Mouse (Mus musculus): Measurements from ENCODE around the gene Orm3. TPM values are rescaled to one million over a fixed set of nuclear protein-coding genes. Genes with fewer than 3 reads are reported as not detected.

Orm3 gene
- total RNA-seq, 2 experiments from 2014 or later = not detected

DNA sequence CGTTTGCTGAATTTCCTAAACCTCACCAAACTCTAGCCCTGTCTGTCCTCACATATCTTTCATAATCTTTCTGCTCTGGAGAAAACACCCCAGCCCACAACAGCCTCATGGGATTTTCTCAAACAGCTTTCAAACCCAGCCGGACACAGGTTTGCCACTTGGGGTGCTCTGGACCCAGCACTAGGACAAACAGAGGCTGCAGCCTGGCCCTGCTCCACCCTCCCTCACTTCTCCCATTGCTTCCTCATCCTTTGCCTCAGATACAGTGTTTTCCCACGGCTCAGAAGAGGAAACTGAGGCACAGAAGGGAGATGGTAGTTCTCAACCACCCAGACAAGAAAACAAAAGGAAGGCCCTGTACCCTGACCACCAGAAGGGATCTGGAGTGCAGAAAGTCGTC is 49.7 kb downstream of the Orm3 start:
- no peak for DNase-seq (ENCODE audit: extremely low spot score in 1 of 2, low spot score in 2 of 2)
- no peak for TF ChIP-seq CTCF (IDR thresholded peaks at IDR 0.05)
- intact Hi-C loops (cut with DNase I) = loop anchor here (5.0 kb wide), 1 partner anchor 223 kb away; no protein-coding TSS in a partner anchor
- Histone ChIP-seq H3K27ac (no peak overlapping the region), H3K4me3 (no peak overlapping the region)

DNA sequence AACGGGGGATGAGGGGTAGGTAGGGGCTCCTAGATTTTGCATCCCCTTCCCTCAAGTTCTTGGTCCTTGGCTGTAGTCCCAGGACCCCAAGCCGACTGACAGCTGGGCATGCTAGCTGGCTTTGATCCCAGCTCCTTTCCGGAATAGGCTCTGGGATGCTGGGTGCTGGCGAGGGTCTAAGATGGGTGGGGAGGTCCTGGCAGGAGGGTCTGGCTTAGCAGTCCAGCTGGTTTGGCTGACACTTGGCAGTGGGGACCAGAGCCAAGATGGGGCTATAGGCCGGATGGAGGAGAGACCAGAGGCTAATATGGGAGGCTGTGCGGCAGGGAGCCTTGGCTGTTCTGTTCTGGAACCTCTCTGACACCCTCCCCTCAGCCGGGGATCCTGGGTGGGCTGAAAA is 52.3 kb downstream of the Orm3 start:
- no peak for DNase-seq (ENCODE audit: extremely low spot score in 1 of 2, low spot score in 2 of 2)
- Histone ChIP-seq H3K27ac (no peak overlapping the region), H3K4me3 (no peak overlapping the region)
- no peak for TF ChIP-seq CTCF (IDR thresholded peaks at IDR 0.05)
- intact Hi-C loops (cut with DNase I) = loop anchor here (1.0 to 5.0 kb wide), 2 partner anchors 40 to 226 kb away; no protein-coding TSS in a partner anchor

DNA sequence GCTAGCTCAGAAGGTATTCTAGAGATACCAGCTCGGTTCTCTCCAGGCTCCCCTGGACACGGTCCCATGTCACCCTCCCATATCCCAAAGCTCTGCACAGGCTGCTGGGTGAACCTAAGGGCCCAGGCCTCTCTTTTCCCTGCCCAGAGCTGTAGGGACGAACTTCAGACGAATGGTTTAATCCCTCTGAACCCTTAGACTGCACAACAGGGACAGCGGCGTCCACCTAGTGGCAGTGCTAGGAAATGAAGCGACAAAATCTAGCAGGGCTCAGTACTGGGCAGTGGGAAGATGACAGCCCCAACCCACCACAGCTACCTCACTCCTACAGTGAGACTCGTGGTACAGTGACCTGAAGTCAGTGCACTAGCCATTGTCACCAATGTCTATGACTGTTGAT is 52.7 kb downstream of the Orm3 start:
- peak; percentile 79 for TF ChIP-seq CTCF (IDR thresholded peaks at IDR 0.05)
- DNase-seq (ENCODE audit: extremely low spot score in 1 of 2, low spot score in 2 of 2) = peak; percentile 39 to 53
- no peak overlapping the region for H3K27ac ChIP-seq
- intact Hi-C loops (cut with DNase I) = loop anchor here (1.0 to 5.0 kb wide), 2 partner anchors 40 to 226 kb away; no protein-coding TSS in a partner anchor
- H3K4me3 ChIP-seq = no peak overlapping the region

Other genes with a start within 250 kb of the Orm3 start
- gene Ambp, start 201.4 kb upstream of the Orm3 start, total RNA-seq (2021) = not detected
- gene Kif12, start 184.0 kb upstream of the Orm3 start, total RNA-seq (2021) = not detected
- gene Col27a1, start 142.2 kb upstream of the Orm3 start, total RNA-seq (2021) = 1 to 10 TPM; 4.6 to 4.9 TPM
- not detected for gene Orm1, start 11.6 kb upstream of the Orm3 start, total RNA-seq (2021)
- not detected for gene Orm2, start 6.3 kb downstream of the Orm3 start, total RNA-seq (2021)
- gene Akna, start 47.2 kb downstream of the Orm3 start, total RNA-seq (2021) = 1 to 10 TPM; 3.4 TPM
- gene Whrn, start 139.8 kb downstream of the Orm3 start, total RNA-seq (2021) = 10 to 100 TPM; 45.1 to 53.7 TPM
- 100 to 1,000 TPM; 142 to 143 TPM for gene Atp6v1g1, start 188.6 kb downstream of the Orm3 start, total RNA-seq (2021)
- 10 to 100 TPM; 10.2 to 11.3 TPM for gene Tmem268, start 202.6 kb downstream of the Orm3 start, total RNA-seq (2021)
- gene Gm11213, start 249.1 kb downstream of the Orm3 start, total RNA-seq (2021) = not detected

Measured in left cerebral cortex, adult 2 months (tissue).